In genomic region chr8:94880742-94881141, GRCm38 (mm10) we compare ENCODE assay signal across 34 mouse cellular contexts.
"Had no signal": no experiment of that assay in that cellular context is flagged by ENCODE, and none has a peak within 500 bp of the region (broad histone marks: within the 10 kb centered on the region; RNA-seq: fewer than 3 reads in every experiment).

No protein-coding gene starts in this region.

- H3K27me3 ChIP-seq: heart, embryonic 12.5 days; heart, embryonic 13.5 days; heart, embryonic 15.5 days; hindbrain, embryonic 12.5 days; intestine, embryonic 15.5 days; kidney, embryonic 15.5 days had no signal

- H3K36me3 ChIP-seq: heart, embryonic 12.5 days; heart, embryonic 13.5 days; heart, embryonic 15.5 days; hindbrain, embryonic 10.5 days; hindbrain, embryonic 12.5 days; hindbrain, embryonic 13.5 days; hindbrain, embryonic 15.5 days; intestine, embryonic 15.5 days; kidney, embryonic 15.5 days had no signal

- H3K4me2 ChIP-seq: heart, embryonic 11.5 days; heart, embryonic 12.5 days; heart, embryonic 13.5 days; heart, embryonic 15.5 days; hindbrain, embryonic 12.5 days; hindbrain, embryonic 13.5 days; hindbrain, embryonic 14.5 days; hindbrain, embryonic 15.5 days; intestine, embryonic 15.5 days; kidney, embryonic 15.5 days had no signal

- H3K9ac ChIP-seq: heart, embryonic 12.5 days; heart, embryonic 13.5 days; heart, embryonic 15.5 days; hindbrain, embryonic 12.5 days; hindbrain, embryonic 13.5 days; hindbrain, embryonic 14.5 days; hindbrain, embryonic 15.5 days; intestine, embryonic 15.5 days; kidney, embryonic 15.5 days had no signal

- H3K27ac ChIP-seq: heart, embryonic 13.5 days; heart, embryonic 15.5 days; hindbrain, embryonic 10.5 days; hindbrain, embryonic 12.5 days; hindbrain, embryonic 13.5 days; hindbrain, embryonic 14.5 days; hindbrain, embryonic 15.5 days; hindbrain, postnatal 0 days; intestine, embryonic 15.5 days; kidney, embryonic 15.5 days; kidney, postnatal 0 days; layer of hippocampus, adult 2 months; left cerebral cortex, adult 2 months had no signal

- H3K9me3 ChIP-seq: heart, embryonic 12.5 days; heart, embryonic 13.5 days; heart, embryonic 15.5 days; hindbrain, embryonic 10.5 days; hindbrain, embryonic 12.5 days; hindbrain, embryonic 13.5 days; hindbrain, embryonic 15.5 days; intestine, embryonic 15.5 days; kidney, embryonic 15.5 days had no signal

- DNase-seq: heart, postnatal 14 days; heart, postnatal 36 days; heart, postnatal 4 days; kidney, adult 11 months; kidney, adult 18-20 months; kidney, adult 2 months; kidney, adult 8-10 months; kidney, adult 9 months; kidney, postnatal 10 days; kidney, postnatal 14 days; kidney, postnatal 25 days; kidney, postnatal 36 days; kidney, postnatal 4 days; layer of hippocampus, adult 9-11 months; layer of hippocampus, postnatal 36 days had no signal

- ATAC-seq: hindbrain, embryonic 16.5 days; hindbrain, postnatal 0 days; inflammation-experienced regulatory T-cells, adult 6 months; intestine, embryonic 15.5 days; intestine, embryonic 16.5 days; intestine, postnatal 0 days had no signal

- H3K4me3 ChIP-seq: heart, embryonic 12.5 days; heart, embryonic 13.5 days; heart, embryonic 15.5 days; hindbrain, embryonic 10.5 days; hindbrain, embryonic 12.5 days; hindbrain, embryonic 13.5 days; hindbrain, embryonic 15.5 days; intestine, embryonic 15.5 days; kidney, embryonic 15.5 days; layer of hippocampus, adult 2 months; left cerebral cortex, adult 2 months had no signal
